8 mouse cellular contexts compared by ENCODE assay signal in genomic region chrX:74392535-74393443, GRCm38 (mm10). TPM values are rescaled to one million over a fixed set of nuclear protein-coding genes. Genes with fewer than 3 reads are reported as not detected.
DNase-seq lines count a peak whose midpoint lies in the region; ATAC-seq lines count a peak whose summit lies in the region.

Gene Fam3a, minus strand, starts transcription at chrX:74393272.
Gene Ikbkg, plus strand, starts transcription at chrX:74393290.

- H3K9me3 ChIP-seq in heart, embryonic 14.5 days (ENCODE audit: control insufficient read depth, low read length) = no peaks in the 10 kb centered on the region
- H3K9me3 ChIP-seq in liver, embryonic 15.5 days (replicated peaks) = no peaks in the 10 kb centered on the region
- H3K9me3 ChIP-seq in neural tube, embryonic 12.5 days = no peaks in the 10 kb centered on the region

- peak within 1 kb of the TSS; percentile 71 to 87 for H3K27ac ChIP-seq in heart, embryonic 14.5 days (replicated peaks in 1 of 2; ENCODE audit: control insufficient read depth in 1 of 2, insufficient read depth in 1 of 2, low read depth in 2 of 2, low read length in 2 of 2)
- peak within 1 kb of the TSS; percentile 92 for H3K27ac ChIP-seq in liver, embryonic 15.5 days (replicated peaks)
- H3K27ac ChIP-seq in neural tube, embryonic 12.5 days = 0 out of 2 replicates have a peak within 1 kb of the TSS, but pooled peaks have one; percentile 20

- H3K9ac ChIP-seq in heart, embryonic 14.5 days (ENCODE audit: low read length) = peak within 1 kb of the TSS; percentile 85
- peak within 1 kb of the TSS; percentile 64 for H3K9ac ChIP-seq in liver, embryonic 15.5 days
- H3K9ac ChIP-seq in neural tube, embryonic 12.5 days = peak within 1 kb of the TSS; percentile 61

- peak; percentile 70 for DNase-seq in c-Kit-negative CD71-positive TER-119-positive erythroid progenitor cells, embryonic 14.5 days (ENCODE audit: low read depth, low spot score)
- DNase-seq in fibroblast of lung, adult 2 months (ENCODE audit: low read depth) = peak; percentile 73
- DNase-seq in kidney, postnatal 25 days = peak; percentile 86 to 94
- peak; percentile 84 for DNase-seq in telencephalon, adult 2 months (ENCODE audit: low read depth, low spot score)

- H3K4me1 ChIP-seq in heart, embryonic 14.5 days (ENCODE audit: control insufficient read depth in 2 of 2, insufficient read depth in 2 of 2, low read length in 2 of 2) = peaks cover 0 to 5% of the 10 kb centered on the region in 2 experiments; a peak in 1 of 4 replicates
- peaks cover 26% of the 10 kb centered on the region for H3K4me1 ChIP-seq in liver, embryonic 15.5 days (replicated peaks)
- no peaks in the 10 kb centered on the region; the same call in 1 of the 2 replicates for H3K4me1 ChIP-seq in neural tube, embryonic 12.5 days

- peak within 1 kb of the TSS; percentile 74 for H3K4me2 ChIP-seq in heart, embryonic 14.5 days (ENCODE audit: low read length)
- peak within 1 kb of the TSS; percentile 73 for H3K4me2 ChIP-seq in liver, embryonic 15.5 days
- H3K4me2 ChIP-seq in neural tube, embryonic 12.5 days (replicated peaks) = peak within 1 kb of the TSS; percentile 60

- 16% methylated on average over 30 of the region's 30 CpGs for WGBS in heart, embryonic 14.5 days
- 14% methylated on average over 30 of the region's 30 CpGs for whole genome bisulfite sequencing in liver, embryonic 15.5 days (ENCODE audit: insufficient replicate concordance)
- 18% methylated on average over 30 of the region's 30 CpGs for WGBS in neural tube, embryonic 12.5 days

- ATAC-seq in CD4-positive, CD25-positive, alpha-beta regulatory T cell, adult 4 months = peak; percentile 99
- ATAC-seq in heart, embryonic 14.5 days (ENCODE audit: insufficient number of reproducible peaks, insufficient read depth, low FRiP score, low read depth) = peak; percentile 99
- ATAC-seq in liver, embryonic 15.5 days (ENCODE audit: insufficient read depth) = peak; percentile 100
- ATAC-seq in neural tube, embryonic 12.5 days (ENCODE audit: low FRiP score, low read depth) = peak; percentile 100

- H3K4me3 ChIP-seq in heart, embryonic 14.5 days (ENCODE audit: control insufficient read depth in 1 of 2, insufficient read depth in 1 of 2, low read depth in 1 of 2, low read length in 2 of 2) = peak within 1 kb of the TSS; percentile 54 to 55
- peak within 1 kb of the TSS; percentile 61 for H3K4me3 ChIP-seq in liver, embryonic 15.5 days (replicated peaks)
- H3K4me3 ChIP-seq in neural tube, embryonic 12.5 days = peak within 1 kb of the TSS; percentile 44

- no peaks in the 10 kb centered on the region for H3K27me3 ChIP-seq in heart, embryonic 14.5 days (ENCODE audit: control insufficient read depth, insufficient read depth, low read length)
- no peaks in the 10 kb centered on the region for H3K27me3 ChIP-seq in liver, embryonic 15.5 days
- no peaks in the 10 kb centered on the region for H3K27me3 ChIP-seq in neural tube, embryonic 12.5 days (replicated peaks)

- no peaks in the 10 kb centered on the region for H3K36me3 ChIP-seq in heart, embryonic 14.5 days (ENCODE audit: control insufficient read depth, insufficient read depth, low read length)
- no peaks in the 10 kb centered on the region for H3K36me3 ChIP-seq in liver, embryonic 15.5 days (replicated peaks)
- H3K36me3 ChIP-seq in neural tube, embryonic 12.5 days = peaks cover under 1% of the 10 kb centered on the region; the same call in 1 of the 2 replicates

RNA-seq across cellular contexts. Expression of gene Fam3a, which starts in this region (rescaled TPM):
- 10 to 100 TPM; 28.6 to 47.0 TPM for polyA plus RNA-seq in CD4-positive, CD25-positive, alpha-beta regulatory T cell, adult 4 months (2017; shearing (Covaris generic))
- 28.1 and 29.9 TPM in 2 replicates for polyA plus RNA-seq in heart, embryonic 14.5 days (2014; fragmentation: Nextera tagmentation; extraction: Ambion mirVana)
- 11.0 and 12.0 TPM in 2 replicates for polyA plus RNA-seq in liver, embryonic 15.5 days (2015; fragmentation: Nextera tagmentation; extraction: Ambion mirVana)
- polyA plus RNA-seq in neural tube, embryonic 12.5 days (2016; fragmentation: Nextera tagmentation; extraction: Ambion mirVana) = 27.3 and 31.5 TPM in 2 replicates

RNA-seq across cellular contexts. Expression of gene Ikbkg, which starts in this region (rescaled TPM):
- 10 to 100 TPM; 44.7 to 65.1 TPM for polyA plus RNA-seq in CD4-positive, CD25-positive, alpha-beta regulatory T cell, adult 4 months (2017; shearing (Covaris generic))
- polyA plus RNA-seq in heart, embryonic 14.5 days (2014; fragmentation: Nextera tagmentation; extraction: Ambion mirVana) = 21.5 and 22.1 TPM in 2 replicates
- 21.5 and 26.2 TPM in 2 replicates for polyA plus RNA-seq in liver, embryonic 15.5 days (2015; fragmentation: Nextera tagmentation; extraction: Ambion mirVana)
- polyA plus RNA-seq in neural tube, embryonic 12.5 days (2016; fragmentation: Nextera tagmentation; extraction: Ambion mirVana) = 19.9 and 21.2 TPM in 2 replicates

Comparison
In these comparisons a context has a peak if more than half of its experiments do, and no peak if none do; other contexts are left out.
1. Peak in every context shown above with its lines: DNase-seq, ATAC-seq, H3K4me3 ChIP-seq and H3K27ac ChIP-seq.
2. H3K27ac ChIP-seq: peak in every context shown above with its lines; median percentile 92 in liver, embryonic 15.5 days; 79 in heart, embryonic 14.5 days; 20 in neural tube, embryonic 12.5 days.